Mouse (Mus musculus) central nervous system, embryonic 11.5 days (tissue): ENCODE data around the gene Foxb2. TPM values are rescaled to one million over a fixed set of nuclear protein-coding genes. Genes with fewer than 3 reads are reported as not detected.

ENCODE experiments used
- polyA plus RNA-seq: library from polyadenylated mRNA; depleted of rRNA; stranded (reverse); fragments of >200 nt; gene quantifications from 2 replicates; pipeline ENCODE4 v1.2.3, GENCODE M21; 2012; rRNA removed

Foxb2 gene
- 0.14 and 0.41 TPM in 2 replicates for polyA plus RNA-seq

DNA sequence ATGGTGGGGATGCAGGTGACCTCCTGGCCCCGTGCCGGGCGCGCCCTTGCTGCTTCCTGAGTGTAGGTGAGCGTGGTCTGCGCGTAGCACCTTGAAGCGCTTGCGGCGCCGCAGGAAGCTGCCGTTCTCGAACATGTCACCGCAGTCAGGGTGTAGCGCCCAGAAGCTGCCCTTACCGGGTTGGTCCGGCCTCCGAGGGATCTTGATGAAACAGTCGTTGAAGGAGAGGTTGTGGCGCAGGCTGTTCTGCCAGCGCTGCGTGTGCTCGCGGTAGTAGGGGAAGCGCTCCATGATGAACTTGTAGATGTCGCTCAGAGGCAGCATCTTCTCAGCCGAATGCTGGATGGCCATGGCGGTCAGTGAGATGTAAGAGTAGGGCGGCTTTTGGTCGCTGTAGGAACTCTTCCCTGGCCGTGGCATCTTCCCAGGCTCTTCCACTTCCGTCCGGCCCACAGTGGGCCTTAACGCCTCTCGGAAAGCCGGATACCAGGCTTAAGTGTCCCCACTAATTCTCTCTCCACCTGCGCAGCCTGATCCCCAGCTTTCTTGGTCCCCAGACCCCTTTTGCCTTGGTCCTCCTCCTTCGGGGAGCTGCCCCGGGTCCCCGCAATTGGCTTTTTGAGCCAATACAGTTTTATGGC lies at the start of gene Foxb2:
TSS of gene Foxb2 (minus strand) at position 585 of the 641 bp plus-strand sequence.

Other genes with a start within 250 kb of the Foxb2 start
- gene Vps13a, start 92.9 kb downstream of the Foxb2 start, polyA plus RNA-seq = 13.5 and 14.5 TPM in 2 replicates
- gene Prune2, start 82.3 kb upstream of the Foxb2 start, polyA plus RNA-seq = 1.7 and 2.7 TPM in 2 replicates